Mouse (Mus musculus): Measurements from ENCODE around the gene Trip10. TPM values are rescaled to one million over a fixed set of nuclear protein-coding genes. Genes with fewer than 3 reads are reported as not detected.
"Not testable (repeated sequence)": the region's sequence is repeated elsewhere in the genome, so short reads cannot be mapped to it uniquely, and the experiment has no call there.

Gene Trip10
- polyA plus RNA-seq, 1 experiment from 2014 or later = 40.8 TPM

- H3K27ac ChIP-seq = peak overlapping the region; percentile 74
- under 1% methylated on average over 48 of the region's 53 CpGs for WGBS
- H3K27me3 ChIP-seq (ENCODE audit: insufficient read depth, low read length) = no peaks in the 10 kb centered on the region
- no peaks in the 10 kb centered on the region for H3K9me3 ChIP-seq (replicated peaks; ENCODE audit: low read length)
- H3K4me3 ChIP-seq (replicated peaks; ENCODE audit: low read depth, low read length) = peak overlapping the region; percentile 50
- ATAC-seq (replicated peaks; ENCODE audit: low FRiP score, low read depth) = peak; percentile 88
- H3K36me3 ChIP-seq (ENCODE audit: insufficient read depth, low read length) = no peaks in the 10 kb centered on the region
- peaks cover 6% of the 10 kb centered on the region for H3K4me1 ChIP-seq (replicated peaks; ENCODE audit: insufficient read depth, low read length)
- peak overlapping the region; percentile 61 for H3K4me2 ChIP-seq (ENCODE audit: low read length)
- no peak for TF ChIP-seq CTCF (IDR thresholded peaks at IDR 0.05; ENCODE audit: low read depth)
- DNase-seq (ENCODE audit: low spot score) = peak; percentile 85
- H3K9ac ChIP-seq (ENCODE audit: low read depth, low read length) = peak overlapping the region; percentile 64
Observed at GRCm38 (mm10) chr17:57275111-57275996, 26.1 kb downstream of the Trip10 start.

- no peak for TF ChIP-seq CTCF (IDR thresholded peaks at IDR 0.05; ENCODE audit: low read depth)
- H3K27ac ChIP-seq = peak overlapping the region; percentile 74; the same call in 1 of the 2 replicates
- H3K9me3 ChIP-seq (replicated peaks; ENCODE audit: low read length) = no peaks in the 10 kb centered on the region
- no peaks in the 10 kb centered on the region for H3K27me3 ChIP-seq (ENCODE audit: insufficient read depth, low read length)
- DNase-seq (ENCODE audit: low spot score) (peak; percentile 25), ATAC-seq (replicated peaks; ENCODE audit: low FRiP score, low read depth) (peak; percentile 7; the same call in 1 of the 2 replicates)
- H3K4me2 ChIP-seq (ENCODE audit: low read length) = peak overlapping the region; percentile 61
- WGBS = under 1% methylated on average over 13 of the region's 13 CpGs
- H3K4me1 ChIP-seq (replicated peaks; ENCODE audit: insufficient read depth, low read length) = peaks cover 6% of the 10 kb centered on the region
- peak overlapping the region; percentile 64; the same call in 1 of the 2 replicates for H3K9ac ChIP-seq (ENCODE audit: low read depth, low read length)
- peak overlapping the region; percentile 50 for H3K4me3 ChIP-seq (replicated peaks; ENCODE audit: low read depth, low read length)
- no peaks in the 10 kb centered on the region for H3K36me3 ChIP-seq (ENCODE audit: insufficient read depth, low read length)
Observed at GRCm38 (mm10) chr17:57275997-57276351, 26.7 kb downstream of the Trip10 start.

GRCm38 (mm10) chr17:57276634-57277121 lies 27.4 kb downstream of the Trip10 start:
- TF ChIP-seq CTCF (IDR thresholded peaks at IDR 0.05; ENCODE audit: low read depth) = peak; percentile 92
- Histone ChIP-seq H3K4me3 (replicated peaks; ENCODE audit: low read depth, low read length) (peak overlapping the region; percentile 50), H3K27ac (no peak overlapping the region), H3K36me3 (ENCODE audit: insufficient read depth, low read length) (no peaks in the 10 kb centered on the region), H3K4me2 (ENCODE audit: low read length) (peak overlapping the region; percentile 61), H3K9me3 (replicated peaks; ENCODE audit: low read length) (no peaks in the 10 kb centered on the region), H3K9ac (ENCODE audit: low read depth, low read length) (no peak overlapping the region), H3K4me1 (replicated peaks; ENCODE audit: insufficient read depth, low read length) (peaks cover 6% of the 10 kb centered on the region), H3K27me3 (ENCODE audit: insufficient read depth, low read length) (no peaks in the 10 kb centered on the region)
- ATAC-seq (replicated peaks; ENCODE audit: low FRiP score, low read depth) (peak; percentile 50), DNase-seq (ENCODE audit: low spot score) (peak; percentile 92)
- under 1% methylated on average over 20 of the region's 20 CpGs for WGBS

DNA sequence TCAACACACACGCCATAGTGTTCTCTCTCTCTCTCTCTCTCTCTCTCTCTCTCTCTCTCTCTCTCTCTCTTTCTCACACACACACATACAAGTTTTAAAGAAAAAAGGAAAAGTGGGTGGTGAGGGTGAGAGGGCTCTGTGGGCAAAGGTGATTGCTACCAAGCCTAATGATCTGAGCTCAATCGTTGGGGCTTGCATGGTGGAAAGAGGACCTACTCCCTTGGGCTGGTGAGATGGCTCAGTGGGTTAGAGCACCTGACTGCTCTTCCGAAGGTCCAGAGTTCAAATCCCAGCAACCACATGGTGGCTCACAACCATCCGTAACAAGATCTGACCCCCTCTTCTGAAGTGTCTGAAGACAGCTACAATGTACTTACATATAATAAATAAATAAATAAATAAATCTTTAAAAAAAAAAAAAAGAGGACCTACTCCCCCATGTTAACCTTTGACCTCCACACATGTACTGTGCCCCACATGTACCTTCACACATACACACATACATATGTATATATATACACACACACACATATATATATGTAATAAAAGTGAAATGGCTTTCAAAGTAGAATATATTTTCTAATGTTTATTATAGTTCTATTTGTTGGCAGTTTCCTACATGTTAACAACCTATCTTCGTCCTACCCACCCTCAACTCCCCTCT lies 28.5 kb downstream of the Trip10 start:
- not testable (repeated sequence) for H3K9ac ChIP-seq (ENCODE audit: low read depth, low read length); DNase-seq (ENCODE audit: low spot score); H3K4me2 ChIP-seq (ENCODE audit: low read length); H3K27me3 ChIP-seq (ENCODE audit: insufficient read depth, low read length); ATAC-seq (replicated peaks; ENCODE audit: low FRiP score, low read depth); H3K27ac ChIP-seq; H3K4me1 ChIP-seq (replicated peaks; ENCODE audit: insufficient read depth, low read length); H3K9me3 ChIP-seq (replicated peaks; ENCODE audit: low read length); H3K36me3 ChIP-seq (ENCODE audit: insufficient read depth, low read length); H3K4me3 ChIP-seq (replicated peaks; ENCODE audit: low read depth, low read length)
- 87% methylated on average over 4 of the region's 5 CpGs for WGBS

DNA sequence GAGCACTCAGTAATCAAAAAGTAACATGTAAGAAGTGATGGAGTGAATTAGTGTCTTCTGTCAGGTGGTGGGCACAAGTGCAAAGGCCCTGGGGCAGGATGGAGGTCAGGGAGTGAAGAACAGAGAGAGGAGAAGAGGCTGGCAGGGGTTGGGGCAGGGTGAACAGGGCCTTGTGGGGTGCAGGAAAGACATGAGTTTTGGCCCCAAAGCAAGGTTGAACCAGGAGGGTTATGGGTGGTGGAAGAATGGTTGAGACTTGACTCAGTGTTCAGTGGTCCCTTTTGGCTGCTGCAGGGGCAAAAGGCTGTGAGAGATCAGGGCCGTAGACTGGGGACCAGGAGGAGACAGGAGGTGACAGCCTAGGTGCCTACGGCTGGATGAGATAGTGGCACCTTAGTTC lies 29.3 kb downstream of the Trip10 start:
- ATAC-seq (replicated peaks; ENCODE audit: low FRiP score, low read depth) (no peak), DNase-seq (ENCODE audit: low spot score) (no peak)
- no peak for TF ChIP-seq CTCF (IDR thresholded peaks at IDR 0.05; ENCODE audit: low read depth)
- Histone ChIP-seq H3K4me3 (replicated peaks; ENCODE audit: low read depth, low read length) (no peak overlapping the region), H3K9me3 (replicated peaks; ENCODE audit: low read length) (no peaks in the 10 kb centered on the region), H3K36me3 (ENCODE audit: insufficient read depth, low read length) (no peaks in the 10 kb centered on the region), H3K4me1 (replicated peaks; ENCODE audit: insufficient read depth, low read length) (peaks cover 6% of the 10 kb centered on the region), H3K27me3 (ENCODE audit: insufficient read depth, low read length) (no peaks in the 10 kb centered on the region), H3K9ac (ENCODE audit: low read depth, low read length) (no peak overlapping the region), H3K27ac (no peak overlapping the region), H3K4me2 (ENCODE audit: low read length) (no peak overlapping the region)
- WGBS = 77% methylated on average over 2 of the region's 2 CpGs

- no peak for TF ChIP-seq CTCF (IDR thresholded peaks at IDR 0.05; ENCODE audit: low read depth)
- Histone ChIP-seq H3K4me3 (replicated peaks; ENCODE audit: low read depth, low read length) (no peak within 1 kb of the TSS), H3K36me3 (ENCODE audit: insufficient read depth, low read length) (no peaks in the 10 kb centered on the region), H3K27me3 (ENCODE audit: insufficient read depth, low read length) (no peaks in the 10 kb centered on the region), H3K9ac (ENCODE audit: low read depth, low read length) (no peak within 1 kb of the TSS), H3K27ac (no peak within 1 kb of the TSS), H3K4me2 (ENCODE audit: low read length) (no peak within 1 kb of the TSS), H3K4me1 (replicated peaks; ENCODE audit: insufficient read depth, low read length) (peaks cover 6% of the 10 kb centered on the region), H3K9me3 (replicated peaks; ENCODE audit: low read length) (no peaks in the 10 kb centered on the region)
- ATAC-seq (replicated peaks; ENCODE audit: low FRiP score, low read depth) (no peak), DNase-seq (ENCODE audit: low spot score) (no peak)
- WGBS = 64% methylated on average over 26 of the region's 26 CpGs
Observed at GRCm38 (mm10) chr17:57278943-57279590, 29.8 kb downstream of the Trip10 start, which contains the start of gene Vav1. Gene Vav1 (plus strand): TSS chr17:57279100.
